Mouse (Mus musculus): ENCODE measurements at regions not wholly inside any gene's neighbourhood (a gene's known extent, or its start where the extent isn't known, plus 50 kb on each side); places are given as distances from the start of the nearest gene placed in this dataset.

GRCm38 (mm10) chr13:44346636-44347035, 382.6 kb upstream of the Jarid2 start:
- no peak for DNase-seq (ENCODE audit: low spot score)

GRCm38 (mm10) chr13:44347662-44348061, 381.6 kb upstream of the Jarid2 start:
- DNase-seq (ENCODE audit: low spot score) = no peak

GRCm38 (mm10) chr13:44353899-44354298, 375.4 kb upstream of the Jarid2 start:
- no peak for DNase-seq (ENCODE audit: low spot score)

- DNase-seq (ENCODE audit: low spot score) = no peak
These were observed 373.5 kb upstream of the Jarid2 start for GRCm38 (mm10) chr13:44355771-44356221.

- DNase-seq (ENCODE audit: low spot score) = no peak
These were observed 372.3 kb upstream of the Jarid2 start for GRCm38 (mm10) chr13:44356981-44357380.

GRCm38 (mm10) chr13:44359344-44359743, 369.9 kb upstream of the Jarid2 start:
- no peak for DNase-seq (ENCODE audit: low spot score)

GRCm38 (mm10) chr13:44360016-44360415, 369.3 kb upstream of the Jarid2 start:
- DNase-seq (ENCODE audit: low spot score) = no peak

- no peak for DNase-seq (ENCODE audit: low spot score)
These were observed 368.5 kb upstream of the Jarid2 start for GRCm38 (mm10) chr13:44360725-44361290.

GRCm38 (mm10) chr13:44362293-44363005, 366.8 kb upstream of the Jarid2 start:
- no peak for DNase-seq (ENCODE audit: low spot score)

- DNase-seq (ENCODE audit: low spot score) = no peak
These were observed 366.3 kb upstream of the Jarid2 start for GRCm38 (mm10) chr13:44363016-44363415.

GRCm38 (mm10) chr13:44369301-44369700, 360.0 kb upstream of the Jarid2 start:
- DNase-seq (ENCODE audit: low spot score) = no peak

- DNase-seq (ENCODE audit: low spot score) = no peak
These were observed 356.9 kb upstream of the Jarid2 start for GRCm38 (mm10) chr13:44372361-44372877.

- no peak for DNase-seq (ENCODE audit: low spot score)
These were observed 353.7 kb upstream of the Jarid2 start for GRCm38 (mm10) chr13:44375476-44376159.

- no peak for DNase-seq (ENCODE audit: low spot score)
These were observed 353.1 kb upstream of the Jarid2 start for GRCm38 (mm10) chr13:44376160-44376488.

- no peak for DNase-seq (ENCODE audit: low spot score)
These were observed 347.4 kb upstream of the Jarid2 start for GRCm38 (mm10) chr13:44381721-44382450.

- no peak for DNase-seq (ENCODE audit: low spot score)
These were observed 346.0 kb upstream of the Jarid2 start for GRCm38 (mm10) chr13:44383322-44383721.

GRCm38 (mm10) chr13:44386767-44387166, 342.5 kb upstream of the Jarid2 start:
- no peak for DNase-seq (ENCODE audit: low spot score)

- DNase-seq (ENCODE audit: low spot score) = no peak
These were observed 339.6 kb upstream of the Jarid2 start for GRCm38 (mm10) chr13:44389696-44390095.

- no peak for DNase-seq (ENCODE audit: low spot score)
These were observed 338.4 kb upstream of the Jarid2 start for GRCm38 (mm10) chr13:44390666-44391390.

- DNase-seq (ENCODE audit: low spot score) = no peak
These were observed 335.3 kb upstream of the Jarid2 start for GRCm38 (mm10) chr13:44394016-44394415.

- DNase-seq (ENCODE audit: low spot score) = no peak
These were observed 330.5 kb upstream of the Jarid2 start for GRCm38 (mm10) chr13:44398613-44399369.

All from c-Kit-positive CD71-positive TER-119-positive erythroid progenitor cells, embryonic 14.5 days (primary cell).